Mouse (Mus musculus) heart, postnatal 10 days (tissue): Measurements from ENCODE around the gene Tnnt1. TPM values are rescaled to one million over a fixed set of nuclear protein-coding genes. Genes with fewer than 3 reads are reported as not detected.

Experiments used
- DNase-seq, 2 experiments: peaks; one replicate each; pipeline ENCODE4 v3.0.0; 2021
- intact Hi-C: fragments of 180-260 bp; cut with DNase I; formaldehyde crosslinking; loops from one replicate; pipeline ENCODE4 v1.15.1; 2025
- total RNA-seq, 2 experiments: library from RNA; stranded (reverse); gene quantifications; 2 replicates each; pipeline ENCODE4 v1.2.3; 2021

Gene Tnnt1
- total RNA-seq, 2 experiments from 2014 or later: 36.1 to 38.1 TPM

- DNase-seq: no peak
- intact Hi-C loops: no loop called here
Observed at GRCm38 (mm10) chr7:4464194-4464824, 51.9 kb downstream of the Tnnt1 start.

- intact Hi-C loops: no loop called here
- no peak for DNase-seq
Observed at GRCm38 (mm10) chr7:4460576-4461434, 55.4 kb downstream of the Tnnt1 start, which contains the start of gene Eps8l1. Gene Eps8l1, plus strand, starts transcription at chr7:4460674.

Other genes starting within 250 kb of the Tnnt1 start
- gene Ncr1, start 178.7 kb downstream of the Tnnt1 start, total RNA-seq: not detected
- under 1 TPM in 1 of 2 experiments, not detected in 1; 0.22 TPM for gene Gp6, start 118.6 kb downstream of the Tnnt1 start, total RNA-seq
- 10 to 100 TPM; 32.8 to 34.1 TPM for gene Rdh13, start 70.7 kb downstream of the Tnnt1 start, total RNA-seq
- gene Eps8l1, start 55.7 kb downstream of the Tnnt1 start, total RNA-seq: 1 to 10 TPM; 3.2 to 3.5 TPM
- gene Ppp1r12c, start 14.7 kb downstream of the Tnnt1 start, total RNA-seq: 10 to 100 TPM; 74.8 to 97.1 TPM
- 1,000 to 10,000 TPM; 6,124 to 6,345 TPM for gene Tnni3, start 7.8 kb upstream of the Tnnt1 start, total RNA-seq
- gene Dnaaf3, start 16.1 kb upstream of the Tnnt1 start, total RNA-seq: under 1 TPM; 0.81 to 0.87 TPM
- 1 to 10 TPM; 1.7 to 2.4 TPM for gene Syt5, start 31.2 kb upstream of the Tnnt1 start, total RNA-seq
- gene Ptprh, start 87.7 kb upstream of the Tnnt1 start, total RNA-seq: not detected
- gene Tmem86b, start 115.0 kb upstream of the Tnnt1 start, total RNA-seq: 1 to 10 TPM; 6.2 to 6.6 TPM
- 10 to 100 TPM; 77.3 to 80.7 TPM for gene Ppp6r1, start 142.6 kb upstream of the Tnnt1 start, total RNA-seq
- 10 to 100 TPM; 45.0 to 46.7 TPM for gene Hspbp1, start 168.7 kb upstream of the Tnnt1 start, total RNA-seq
- 1 to 10 TPM; 2.5 to 3.8 TPM for gene Brsk1, start 174.2 kb upstream of the Tnnt1 start, total RNA-seq
- under 1 TPM in 1 of 2 experiments, not detected in 1; 0.20 TPM for gene Tmem150b, start 208.9 kb upstream of the Tnnt1 start, total RNA-seq
- 10 to 100 TPM; 32.1 to 37.1 TPM for gene Kmt5c, start 223.7 kb upstream of the Tnnt1 start, total RNA-seq
- 10 to 100 TPM in 1 of 2 experiments, 1 to 10 TPM in 1; 7.4 to 10.9 TPM for gene Cox6b2, start 236.7 kb upstream of the Tnnt1 start, total RNA-seq